Mouse (Mus musculus) layer of hippocampus, postnatal 10 days (tissue): ENCODE results near the gene Plxdc1. TPM values are rescaled to one million over a fixed set of nuclear protein-coding genes. Genes with fewer than 3 reads are reported as not detected.
A peak's percentile ranks its signal among the peaks of the same experiment; 100 is the strongest.

Source experiments
- DNase-seq, 2 experiments: peaks; one replicate each; pipeline ENCODE4 v3.0.0; 2021; ENCODE audit warnings: low spot score in 2 of 2
- long read RNA-seq: library from polyadenylated mRNA; stranded (forward); transcript quantifications from one replicate; pipeline ENCODE4 v2.0.0, GENCODE M21; 2023
- total RNA-seq, 2 experiments: library from RNA; stranded (reverse); gene quantifications; 2 replicates each; pipeline ENCODE4 v1.2.3; 2021

Plxdc1 gene
- total RNA-seq: 1 to 10 TPM; 6.8 to 7.1 TPM
- long read RNA-seq, partial matches to known transcripts: 2 of 15 reads
- long read RNA-seq, other reads (novel, unspliced or antisense): 9 of 15 reads

DNA sequence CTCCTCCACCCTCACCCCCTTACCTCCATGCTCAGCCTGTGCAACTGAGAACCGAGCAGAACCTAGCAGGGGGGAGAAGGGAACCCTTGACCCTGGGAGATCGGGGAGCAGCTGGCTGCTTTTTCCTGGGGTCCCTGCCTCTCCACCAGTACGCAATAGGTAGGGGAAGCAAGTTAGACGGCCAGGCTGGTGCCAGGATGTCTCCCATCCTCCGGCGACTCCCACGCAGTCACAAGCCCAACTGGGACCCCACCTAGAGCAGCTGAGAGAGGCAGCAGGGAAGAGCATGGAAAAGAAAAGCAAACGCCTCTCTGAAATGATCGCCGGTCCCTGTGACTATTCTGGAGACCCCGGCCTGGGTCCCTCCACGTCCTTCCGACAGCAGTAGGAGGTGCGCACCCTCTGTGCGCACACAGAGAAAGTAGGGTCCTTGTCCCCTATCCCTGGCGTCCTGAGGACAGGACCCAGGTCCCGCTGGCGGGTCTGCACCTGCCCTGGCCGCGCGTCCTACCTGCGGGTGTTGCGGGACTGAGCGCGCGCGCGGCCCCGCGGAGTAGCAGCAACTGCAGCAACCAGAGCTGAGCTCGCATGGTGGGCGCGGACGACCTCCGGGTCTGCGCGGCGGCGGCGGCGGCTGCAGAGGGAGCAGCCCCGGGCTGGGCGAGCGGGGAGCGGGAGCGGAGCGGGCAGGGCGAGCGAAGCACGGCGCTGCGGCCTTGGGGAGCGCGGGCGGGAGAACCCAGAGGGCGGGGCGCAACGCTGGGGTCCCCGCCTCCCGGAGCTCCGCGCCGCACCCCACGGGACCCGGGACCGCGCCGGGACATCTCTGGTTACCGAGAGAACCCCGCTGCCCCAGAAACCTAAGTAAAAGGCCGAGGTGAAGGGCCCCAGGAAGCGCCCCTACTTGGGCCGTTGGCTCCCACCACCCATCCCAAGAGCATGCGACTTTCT is at the start of gene Plxdc1:
Gene Plxdc1, minus strand, starts transcription at position 718 of the 951 bp plus-strand sequence.
- peak; percentile 34 to 53 for DNase-seq

DNA sequence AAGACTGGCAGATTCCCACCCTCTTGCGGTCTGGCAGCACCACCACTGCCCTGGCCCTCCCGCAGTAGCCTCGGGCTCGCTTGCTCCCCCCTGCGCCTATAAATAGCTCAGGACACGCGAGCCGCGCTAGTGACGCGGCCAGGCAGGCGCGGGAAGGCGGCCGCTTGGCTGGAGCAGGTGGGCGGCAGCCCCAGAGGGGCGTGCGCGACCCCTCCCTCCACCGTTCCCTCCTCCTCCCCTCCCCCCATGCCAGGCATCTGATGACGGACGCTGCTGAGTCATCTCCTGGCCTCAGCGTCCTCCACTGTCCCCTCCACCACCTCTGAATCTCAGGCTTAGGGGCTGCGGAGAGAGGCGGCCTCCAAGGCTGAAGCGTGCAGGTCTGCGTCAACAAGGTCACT is 49.7 kb upstream of the Plxdc1 start:
- DNase-seq: peak in 1 of 2 experiments; percentile 50

GRCm38 (mm10) chr11:98034840-98035239 is 48.6 kb upstream of the Plxdc1 start:
- peak in 1 of 2 experiments; percentile 45 for DNase-seq

- DNase-seq: no peak
These were observed 47.8 kb upstream of the Plxdc1 start for GRCm38 (mm10) chr11:98034061-98034460.

- peak; percentile 91 to 94 for DNase-seq
These were observed 45.2 kb upstream of the Plxdc1 start for GRCm38 (mm10) chr11:98031443-98031770.

DNA sequence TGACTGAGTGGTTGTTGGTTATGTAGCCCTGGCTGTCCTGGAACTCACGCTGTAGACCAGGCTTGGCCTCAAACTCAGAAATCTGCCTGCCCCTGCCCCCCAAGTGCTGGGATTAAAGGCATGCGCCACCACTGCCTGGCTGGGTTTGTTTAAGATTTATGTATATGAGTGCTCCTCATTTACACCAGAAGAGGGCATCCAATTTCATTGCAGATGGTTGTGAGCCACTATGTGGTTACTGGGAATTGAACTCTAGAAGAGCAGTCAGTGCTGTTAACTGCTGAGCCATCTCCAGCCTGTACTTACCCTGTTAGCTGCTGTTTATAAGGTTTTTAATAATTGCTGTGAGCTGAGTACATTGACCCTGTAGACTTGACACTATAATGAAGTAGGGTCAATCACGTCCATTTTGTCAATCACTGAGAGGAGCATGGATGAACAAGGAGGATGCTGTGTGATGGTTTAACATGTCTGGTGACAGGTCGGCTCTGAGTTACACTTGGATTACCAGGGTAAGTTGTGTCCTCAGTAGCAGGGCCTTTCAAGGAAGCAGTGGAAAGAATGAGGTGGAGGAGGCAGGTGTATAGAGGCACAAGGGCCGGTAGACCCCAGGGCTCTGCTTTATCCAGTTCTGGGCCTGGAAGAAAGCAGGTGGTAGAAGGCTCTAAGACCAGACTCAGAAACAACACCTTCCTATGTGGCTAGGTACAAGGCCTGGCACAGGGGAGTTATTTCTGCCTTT is 44.6 kb upstream of the Plxdc1 start:
- DNase-seq: no peak

- no peak for DNase-seq
These were observed 41.5 kb upstream of the Plxdc1 start for GRCm38 (mm10) chr11:98027785-98028184.

- no peak for DNase-seq
These were observed 41.0 kb upstream of the Plxdc1 start for GRCm38 (mm10) chr11:98027297-98027688.

- DNase-seq: peak; percentile 94 to 96
These were observed 40.5 kb upstream of the Plxdc1 start, which contains the start of gene Rpl19 for GRCm38 (mm10) chr11:98026570-98027296. TSS of gene Rpl19 (plus strand) at chr11:98026710.

DNA sequence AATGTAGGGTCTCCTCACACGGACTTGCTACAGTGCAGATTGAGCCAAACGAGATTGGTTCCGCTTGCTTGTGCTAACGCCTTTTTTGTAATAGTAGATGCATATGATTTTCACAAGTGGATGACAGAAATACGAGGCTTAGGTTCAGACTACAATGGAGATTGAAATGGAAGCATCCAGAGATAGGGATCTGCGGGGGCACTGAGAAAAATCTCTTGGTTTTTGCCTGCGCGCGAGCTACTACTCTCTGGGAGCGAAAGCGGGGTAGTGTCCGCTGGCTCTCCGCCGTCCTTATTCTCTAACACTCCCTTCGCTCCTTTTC is 40.0 kb upstream of the Plxdc1 start:
- no peak for DNase-seq

DNA sequence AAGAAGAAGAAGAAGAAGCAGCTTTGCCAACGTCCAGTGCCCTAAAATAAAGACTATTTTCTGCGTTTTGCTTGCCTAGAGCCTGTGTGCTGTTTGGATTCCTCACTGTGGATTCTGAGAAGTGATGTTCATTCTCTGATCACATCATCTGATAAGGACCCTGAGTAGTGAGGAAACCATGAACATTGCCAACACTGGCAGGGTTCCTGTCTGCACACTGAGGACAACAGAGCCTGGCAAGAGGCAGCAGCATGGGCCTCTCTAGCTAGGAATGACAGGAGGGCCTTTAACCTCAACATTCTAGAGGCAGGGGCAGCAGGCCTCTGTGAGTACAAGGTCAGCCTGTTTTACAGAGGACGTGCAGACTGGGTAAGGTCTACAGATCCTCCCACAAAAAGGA is 38.3 kb upstream of the Plxdc1 start:
- DNase-seq: no peak

- peak; percentile 69 to 79 for DNase-seq
These were observed 36.5 kb upstream of the Plxdc1 start, which contains the start of gene Cacnb1 for GRCm38 (mm10) chr11:98022555-98023371. TSS of gene Cacnb1 (minus strand) at chr11:98023034.

GRCm38 (mm10) chr11:98022253-98022554 is 36.0 kb upstream of the Plxdc1 start:
- DNase-seq: no peak

DNA sequence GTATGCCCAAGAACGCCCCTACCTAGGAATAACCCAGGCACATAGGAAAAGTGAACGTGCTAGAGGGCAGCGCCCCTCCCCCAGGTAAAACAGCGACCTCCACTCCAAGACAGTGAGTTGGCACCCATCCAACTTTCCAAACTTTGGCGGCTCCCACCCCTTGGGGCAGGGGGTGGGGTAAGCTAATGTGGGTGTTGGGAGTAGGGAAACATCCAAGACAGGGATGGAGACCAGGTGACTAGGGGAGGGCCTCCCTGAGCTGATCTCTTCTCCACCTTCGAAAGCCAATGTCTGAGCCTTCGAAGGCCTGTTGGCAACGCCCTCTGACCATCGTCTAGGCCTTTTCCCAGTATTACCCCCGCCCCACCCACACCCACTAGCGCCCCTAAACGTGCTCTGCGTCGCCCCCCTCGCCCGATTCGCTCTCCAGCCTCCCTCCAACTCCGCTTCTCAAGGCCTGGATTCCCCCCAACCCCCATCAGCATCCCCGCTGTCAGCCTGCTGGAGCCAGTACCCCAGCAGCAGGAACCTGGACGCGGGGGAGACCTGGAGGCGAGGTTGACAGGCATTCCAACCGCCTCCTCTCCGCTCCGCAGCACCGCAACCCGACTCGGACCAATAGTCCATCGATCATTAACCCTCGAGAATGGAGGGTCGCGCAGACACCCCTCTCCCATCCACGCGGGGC is 35.5 kb upstream of the Plxdc1 start:
- peak; percentile 71 to 74 for DNase-seq

GRCm38 (mm10) chr11:98021118-98021517 is 34.9 kb upstream of the Plxdc1 start:
- DNase-seq: no peak

DNA sequence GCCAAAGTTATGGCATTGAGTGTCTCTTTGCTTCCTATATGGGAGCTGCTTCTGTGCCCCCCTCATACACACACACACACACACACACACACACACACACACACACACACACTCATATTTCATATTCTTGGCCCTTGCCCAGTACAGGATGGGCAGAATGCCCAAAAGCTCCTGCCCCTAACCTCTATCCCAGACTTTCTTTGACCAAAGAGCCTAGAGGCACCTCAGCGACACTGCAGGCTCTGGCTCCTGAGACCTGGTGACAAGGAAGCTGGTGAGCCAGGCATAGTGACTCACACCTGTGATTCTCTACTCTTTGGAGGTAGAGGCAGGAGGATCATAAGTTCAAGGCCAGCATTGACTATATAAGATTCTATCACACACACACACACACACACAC is 34.5 kb upstream of the Plxdc1 start:
- peak in 1 of 2 experiments; percentile 41 for DNase-seq

GRCm38 (mm10) chr11:98019883-98020610 is 33.8 kb upstream of the Plxdc1 start:
- no peak for DNase-seq

GRCm38 (mm10) chr11:98018858-98019641 is 32.8 kb upstream of the Plxdc1 start:
- DNase-seq: peak; percentile 72 to 79

DNA sequence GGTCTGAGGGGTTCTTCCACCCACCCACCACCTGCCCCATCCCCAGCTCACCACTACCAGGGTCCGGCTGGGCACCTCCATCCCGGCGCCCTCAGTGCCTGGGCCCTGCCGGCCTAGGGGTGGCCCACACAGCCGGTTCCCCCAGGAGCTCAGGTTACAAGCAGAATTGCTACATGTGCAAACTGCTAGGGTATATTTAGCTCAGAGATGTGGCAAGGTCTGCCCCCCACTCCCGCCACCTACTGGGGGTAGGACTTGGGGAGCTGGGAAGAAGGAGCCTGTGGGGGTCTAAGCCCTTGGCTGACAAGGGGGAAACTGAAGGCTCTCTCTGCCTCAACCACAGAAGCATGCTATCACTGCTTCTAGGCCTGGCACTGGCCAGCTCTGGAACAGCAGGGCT is 32.0 kb upstream of the Plxdc1 start:
- DNase-seq: no peak
